Mouse (Mus musculus): ENCODE data around the gene Mlh1. TPM values are rescaled to one million over a fixed set of nuclear protein-coding genes. Genes with fewer than 3 reads are reported as not detected.

Gene Mlh1
- 17.8 TPM for polyA plus RNA-seq (2014; fragmentation: Illumina TruSeq; extraction: RNeasy Lipid Tissue Mini Kit (QIAGEN cat#74804); ENCODE audit: low read depth, low replicate concordance)

GRCm38 (mm10) chr9:111271434-111272160 is at the start of gene Mlh1, which contains the start of gene Epm2aip1:
Gene Mlh1, minus strand, starts transcription at chr9:111271791.
Gene Epm2aip1, plus strand, starts transcription at chr9:111271929.

GRCm38 (mm10) chr9:111311031-111311842 is 39.6 kb upstream of the Mlh1 start, which contains the start of gene Trank1:
Gene Trank1, plus strand, starts transcription at chr9:111311739.

Other genes starting within 250 kb of the Mlh1 start
- 0.34 TPM for gene Ccrl2, start 214.3 kb downstream of the Mlh1 start, polyA plus RNA-seq (2014; fragmentation: Illumina TruSeq; extraction: RNeasy Lipid Tissue Mini Kit (QIAGEN cat#74804); ENCODE audit: low read depth, low replicate concordance)
- 30.3 TPM for gene Lrrfip2, start 154.2 kb downstream of the Mlh1 start, polyA plus RNA-seq (2014; fragmentation: Illumina TruSeq; extraction: RNeasy Lipid Tissue Mini Kit (QIAGEN cat#74804); ENCODE audit: low read depth, low replicate concordance)
- gene Epm2aip1, start 138 bp upstream of the Mlh1 start, polyA plus RNA-seq (2014; fragmentation: Illumina TruSeq; extraction: RNeasy Lipid Tissue Mini Kit (QIAGEN cat#74804); ENCODE audit: low read depth, low replicate concordance), result 25.6 TPM
- not detected for gene Trank1, start 39.9 kb upstream of the Mlh1 start, polyA plus RNA-seq (2014; fragmentation: Illumina TruSeq; extraction: RNeasy Lipid Tissue Mini Kit (QIAGEN cat#74804); ENCODE audit: low read depth, low replicate concordance)
- 2.9 TPM for gene Dclk3, start 167.3 kb upstream of the Mlh1 start, polyA plus RNA-seq (2014; fragmentation: Illumina TruSeq; extraction: RNeasy Lipid Tissue Mini Kit (QIAGEN cat#74804); ENCODE audit: low read depth, low replicate concordance)

Data from liver, adult 10 weeks (tissue).